Mouse (Mus musculus): Measurements from ENCODE around the gene Ccnl2.

DNA sequence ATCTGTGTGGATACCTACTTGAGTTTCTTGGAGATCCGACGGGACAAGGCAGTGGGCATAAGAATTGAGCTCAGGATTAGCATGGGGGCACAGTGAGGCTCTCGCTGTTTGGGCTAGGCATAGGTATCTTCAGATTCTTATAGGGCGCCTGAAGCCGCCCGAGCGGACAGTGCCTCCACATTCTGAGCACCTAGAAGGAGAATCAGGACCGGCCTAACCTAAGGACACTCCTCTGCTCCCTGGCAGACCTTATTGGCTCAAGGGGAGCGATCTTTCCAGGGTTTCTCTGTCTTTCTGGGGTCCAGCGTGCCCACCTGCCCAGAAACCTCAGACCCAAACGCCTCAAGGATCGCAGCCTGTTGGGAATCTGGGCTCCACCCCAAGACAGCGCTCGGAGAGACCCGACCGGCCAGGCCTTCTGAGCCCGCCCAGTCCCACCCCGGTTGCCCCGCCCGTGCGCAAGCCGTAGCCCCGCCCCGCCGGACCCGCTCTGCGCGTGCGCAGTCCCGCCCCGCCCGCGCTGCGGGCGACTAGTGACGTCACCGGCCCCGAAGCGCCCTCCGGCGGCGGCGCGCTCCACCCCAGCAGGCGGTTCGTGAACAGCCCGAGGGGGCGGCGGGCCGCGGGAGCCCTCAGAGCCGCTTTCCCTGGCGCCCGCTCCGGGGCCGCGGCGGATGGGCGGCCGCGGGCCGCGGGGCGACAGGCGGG is 34.7 kb downstream of the Ccnl2 start, which contains the start of gene Dvl1:
- TF ChIP-seq CTCF (IDR thresholded peaks at IDR 0.05; ENCODE audit: control insufficient read depth, insufficient read depth, insufficient replicate concordance, low read depth, low read length) (no peak), POLR2A (IDR thresholded peaks at IDR 0.05; ENCODE audit: control insufficient read depth, low read depth, low read length) (peak; percentile 69)
